Mouse (Mus musculus): Measurements from ENCODE around the gene Nrxn3. TPM values are rescaled to one million over a fixed set of nuclear protein-coding genes. Genes with fewer than 3 reads are reported as not detected.
A peak's percentile ranks its signal among the peaks of the same experiment; 100 is the strongest.

Nrxn3 gene
- polyA plus RNA-seq, 1 experiment from 2014 or later, result 79.7 TPM

GRCm38 (mm10) chr12:89983399-89983798 lies 1260.7 kb downstream of the Nrxn3 start:
- peak; percentile 38; the same call in 1 of the 2 replicates for ATAC-seq
- H3K9ac ChIP-seq, result no peak overlapping the region

GRCm38 (mm10) chr12:89986219-89986618 lies 1263.5 kb downstream of the Nrxn3 start:
- 59% methylated on average over 6 of the region's 6 CpGs for WGBS
- no peak overlapping the region for H3K4me3 ChIP-seq
- H3K27ac ChIP-seq, result no peak overlapping the region
- ATAC-seq, result no peak
- H3K4me1 ChIP-seq, result peaks cover 13% of the 10 kb centered on the region
- no peak overlapping the region for H3K4me2 ChIP-seq
- H3K36me3 ChIP-seq (ENCODE audit: poor library complexity, severe bottlenecking), result no peaks in the 10 kb centered on the region
- H3K27me3 ChIP-seq, result no peaks in the 10 kb centered on the region
- H3K9me3 ChIP-seq (replicated peaks), result no peaks in the 10 kb centered on the region
- H3K9ac ChIP-seq, result no peak overlapping the region

More at GRCm38 (mm10) chr12:89983399-89983798, 1260.7 kb downstream of the Nrxn3 start:
- no peaks in the 10 kb centered on the region for H3K27me3 ChIP-seq
- peak overlapping the region; percentile 52 for H3K27ac ChIP-seq
- no peak overlapping the region for H3K4me3 ChIP-seq
- no peaks in the 10 kb centered on the region for H3K9me3 ChIP-seq (replicated peaks)
- H3K4me1 ChIP-seq, result peaks cover 13% of the 10 kb centered on the region
- no peaks in the 10 kb centered on the region for H3K36me3 ChIP-seq (ENCODE audit: poor library complexity, severe bottlenecking)
- H3K4me2 ChIP-seq, result no peak overlapping the region

GRCm38 (mm10) chr12:89993273-89993672 lies 1270.6 kb downstream of the Nrxn3 start:
- H3K9ac ChIP-seq, result no peak overlapping the region
- H3K27ac ChIP-seq, result no peak overlapping the region
- WGBS, result 76% methylated on average over 5 of the region's 5 CpGs
- H3K36me3 ChIP-seq (ENCODE audit: poor library complexity, severe bottlenecking), result no peaks in the 10 kb centered on the region
- H3K4me2 ChIP-seq, result no peak overlapping the region
- no peaks in the 10 kb centered on the region for H3K4me1 ChIP-seq
- no peak overlapping the region for H3K4me3 ChIP-seq
- H3K9me3 ChIP-seq (replicated peaks), result no peaks in the 10 kb centered on the region
- no peaks in the 10 kb centered on the region for H3K27me3 ChIP-seq
- ATAC-seq, result no peak

GRCm38 (mm10) chr12:89995392-89995791 lies 1272.7 kb downstream of the Nrxn3 start:
- H3K9ac ChIP-seq, result no peak overlapping the region
- no peak overlapping the region for H3K4me3 ChIP-seq
- no peaks in the 10 kb centered on the region for H3K9me3 ChIP-seq (replicated peaks)
- ATAC-seq, result no peak
- H3K4me2 ChIP-seq, result no peak overlapping the region
- H3K27me3 ChIP-seq, result no peaks in the 10 kb centered on the region
- no peaks in the 10 kb centered on the region for H3K4me1 ChIP-seq
- no peaks in the 10 kb centered on the region for H3K36me3 ChIP-seq (ENCODE audit: poor library complexity, severe bottlenecking)
- WGBS, result 73% methylated on average over 4 of the region's 4 CpGs
- H3K27ac ChIP-seq, result no peak overlapping the region

GRCm38 (mm10) chr12:90010280-90010679 lies 1287.6 kb downstream of the Nrxn3 start:
- Histone ChIP-seq H3K27me3 (no peaks in the 10 kb centered on the region), H3K9ac (no peak overlapping the region), H3K9me3 (replicated peaks) (no peaks in the 10 kb centered on the region), H3K4me2 (no peak overlapping the region), H3K36me3 (ENCODE audit: poor library complexity, severe bottlenecking) (no peaks in the 10 kb centered on the region), H3K4me3 (no peak overlapping the region), H3K4me1 (peaks cover 13% of the 10 kb centered on the region; the same call in 1 of the 2 replicates), H3K27ac (no peak overlapping the region)
- 0 out of 2 replicates have a peak, but pooled peaks have one; percentile 45 for ATAC-seq
- WGBS, result 41% methylated on average over 2 of the region's 2 CpGs

- no peaks in the 10 kb centered on the region for H3K27me3 ChIP-seq
These were observed 1291.3 kb downstream of the Nrxn3 start for GRCm38 (mm10) chr12:90013958-90014357.

GRCm38 (mm10) chr12:90027023-90027422 lies 1304.3 kb downstream of the Nrxn3 start:
- no peaks in the 10 kb centered on the region for H3K36me3 ChIP-seq (ENCODE audit: poor library complexity, severe bottlenecking)
- no peak overlapping the region for H3K4me2 ChIP-seq
- H3K27me3 ChIP-seq, result no peaks in the 10 kb centered on the region
- H3K9me3 ChIP-seq (replicated peaks), result no peaks in the 10 kb centered on the region
- H3K4me1 ChIP-seq, result no peaks in the 10 kb centered on the region
- WGBS, result 39% methylated on average over 3 of the region's 3 CpGs
- no peak for ATAC-seq
- H3K9ac ChIP-seq, result no peak overlapping the region
- H3K4me3 ChIP-seq, result no peak overlapping the region
- no peak overlapping the region for H3K27ac ChIP-seq

More at GRCm38 (mm10) chr12:90013958-90014357, 1291.3 kb downstream of the Nrxn3 start:
- Histone ChIP-seq H3K4me3 (no peak overlapping the region), H3K4me2 (no peak overlapping the region), H3K36me3 (ENCODE audit: poor library complexity, severe bottlenecking) (no peaks in the 10 kb centered on the region), H3K4me1 (peaks cover 13% of the 10 kb centered on the region; the same call in 1 of the 2 replicates), H3K27ac (no peak overlapping the region), H3K9me3 (replicated peaks) (no peaks in the 10 kb centered on the region), H3K9ac (no peak overlapping the region)
- ATAC-seq, result peak; percentile 43; the same call in 1 of the 2 replicates
- WGBS, result 16% methylated on average over 2 of the region's 2 CpGs

GRCm38 (mm10) chr12:90041038-90041437 lies 1318.4 kb downstream of the Nrxn3 start:
- WGBS, result 70% methylated on average over 1 of the region's 1 CpGs
- no peak for ATAC-seq
- 0 out of 2 replicates have a peak, but pooled peaks cover 4% of the 10 kb centered on the region for H3K4me1 ChIP-seq

GRCm38 (mm10) chr12:90056256-90056655 lies 1333.6 kb downstream of the Nrxn3 start:
- H3K9me3 ChIP-seq (replicated peaks), result no peaks in the 10 kb centered on the region
- 91% methylated on average over 5 of the region's 5 CpGs for WGBS
- no peak overlapping the region for H3K4me2 ChIP-seq
- no peaks in the 10 kb centered on the region for H3K27me3 ChIP-seq
- no peaks in the 10 kb centered on the region for H3K36me3 ChIP-seq (ENCODE audit: poor library complexity, severe bottlenecking)
- H3K27ac ChIP-seq, result no peak overlapping the region
- no peak for ATAC-seq
- no peak overlapping the region for H3K9ac ChIP-seq
- H3K4me1 ChIP-seq, result 0 out of 2 replicates have a peak, but pooled peaks cover 4% of the 10 kb centered on the region
- no peak overlapping the region for H3K4me3 ChIP-seq

More at GRCm38 (mm10) chr12:90041038-90041437, 1318.4 kb downstream of the Nrxn3 start:
- H3K36me3 ChIP-seq (ENCODE audit: poor library complexity, severe bottlenecking), result no peaks in the 10 kb centered on the region
- no peak overlapping the region for H3K9ac ChIP-seq
- H3K27ac ChIP-seq, result no peak overlapping the region
- no peaks in the 10 kb centered on the region for H3K9me3 ChIP-seq (replicated peaks)
- H3K27me3 ChIP-seq, result no peaks in the 10 kb centered on the region
- H3K4me3 ChIP-seq, result no peak overlapping the region
- H3K4me2 ChIP-seq, result no peak overlapping the region

GRCm38 (mm10) chr12:90059786-90060185 lies 1337.1 kb downstream of the Nrxn3 start:
- H3K27ac ChIP-seq, result no peak overlapping the region
- WGBS, result 71% methylated on average over 3 of the region's 3 CpGs
- ATAC-seq, result no peak
- no peak overlapping the region for H3K9ac ChIP-seq
- peaks cover 15% of the 10 kb centered on the region; the same call in 1 of the 2 replicates for H3K4me1 ChIP-seq
- H3K9me3 ChIP-seq (replicated peaks), result no peaks in the 10 kb centered on the region
- H3K4me3 ChIP-seq, result no peak overlapping the region
- no peak overlapping the region for H3K4me2 ChIP-seq
- H3K27me3 ChIP-seq, result no peaks in the 10 kb centered on the region
- H3K36me3 ChIP-seq (ENCODE audit: poor library complexity, severe bottlenecking), result no peaks in the 10 kb centered on the region

GRCm38 (mm10) chr12:90061312-90061711 lies 1338.6 kb downstream of the Nrxn3 start:
- ATAC-seq, result no peak
- 71% methylated on average over 3 of the region's 3 CpGs for WGBS
- Histone ChIP-seq H3K27me3 (no peaks in the 10 kb centered on the region), H3K36me3 (ENCODE audit: poor library complexity, severe bottlenecking) (no peaks in the 10 kb centered on the region), H3K4me3 (no peak overlapping the region), H3K9me3 (replicated peaks) (no peaks in the 10 kb centered on the region), H3K27ac (no peak overlapping the region), H3K9ac (no peak overlapping the region), H3K4me2 (no peak overlapping the region), H3K4me1 (peaks cover 15% of the 10 kb centered on the region; the same call in 1 of the 2 replicates)

- Histone ChIP-seq H3K36me3 (ENCODE audit: poor library complexity, severe bottlenecking) (no peaks in the 10 kb centered on the region), H3K27ac (no peak overlapping the region), H3K4me3 (no peak overlapping the region), H3K4me2 (no peak overlapping the region), H3K27me3 (no peaks in the 10 kb centered on the region), H3K9ac (no peak overlapping the region), H3K4me1 (peaks cover 15% of the 10 kb centered on the region; the same call in 1 of the 2 replicates), H3K9me3 (replicated peaks) (no peaks in the 10 kb centered on the region)
- 28% methylated on average over 5 of the region's 5 CpGs for WGBS
- 0 out of 2 replicates have a peak, but pooled peaks have one; percentile 38 for ATAC-seq
These were observed 1339.5 kb downstream of the Nrxn3 start for GRCm38 (mm10) chr12:90062219-90062618.

GRCm38 (mm10) chr12:90063443-90063842 lies 1340.8 kb downstream of the Nrxn3 start:
- no peaks in the 10 kb centered on the region for H3K27me3 ChIP-seq
- H3K4me3 ChIP-seq, result no peak overlapping the region
- H3K9ac ChIP-seq, result no peak overlapping the region
- H3K36me3 ChIP-seq (ENCODE audit: poor library complexity, severe bottlenecking), result no peaks in the 10 kb centered on the region
- ATAC-seq, result 0 out of 2 replicates have a peak, but pooled peaks have one; percentile 27
- no peak overlapping the region for H3K27ac ChIP-seq
- H3K4me1 ChIP-seq, result peaks cover 15% of the 10 kb centered on the region; the same call in 1 of the 2 replicates
- WGBS, result 74% methylated on average over 2 of the region's 2 CpGs
- no peaks in the 10 kb centered on the region for H3K9me3 ChIP-seq (replicated peaks)
- no peak overlapping the region for H3K4me2 ChIP-seq
